Mouse (Mus musculus) retina, adult 2 months (tissue): ENCODE measurements around the gene Sucla2.

Experiments
- DNase-seq: peaks from one replicate; pipeline ENCODE4 v3.0.0-alpha.2; 2012; ENCODE audit warnings: low read depth, low spot score

The Sucla2 gene

DNA sequence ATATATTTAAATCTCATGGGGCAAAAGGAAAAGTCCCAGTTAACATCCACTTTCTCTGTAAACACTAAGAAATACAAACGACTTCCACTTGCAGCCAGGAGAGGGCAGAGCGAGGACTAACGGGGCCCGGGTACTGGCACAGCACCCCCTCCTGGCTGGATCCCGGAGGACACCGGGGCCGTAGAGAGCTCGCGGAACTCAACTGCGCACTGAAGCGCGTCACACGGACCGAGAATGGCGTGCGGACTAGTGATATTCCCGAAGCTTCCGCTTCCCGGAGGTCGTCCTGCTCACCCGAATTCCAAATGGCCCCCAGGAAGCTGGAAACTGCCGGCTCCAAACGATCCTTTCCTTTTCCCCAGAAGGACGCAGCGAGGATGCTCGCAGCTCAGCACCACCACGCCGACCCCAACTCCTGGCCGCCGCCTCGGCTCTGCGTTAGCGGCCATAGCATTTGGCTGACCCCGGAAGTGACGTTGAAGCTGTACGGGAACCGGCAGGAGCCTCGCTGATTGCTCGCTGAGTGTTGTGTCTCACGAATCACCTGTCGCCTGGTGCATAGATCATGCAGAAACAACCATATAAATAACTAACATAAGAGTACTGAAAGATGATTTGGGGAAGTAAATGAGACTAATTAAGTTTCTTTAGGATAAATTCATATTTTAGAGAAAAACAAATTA lies at the start of gene Sucla2:
Gene Sucla2 (plus strand): TSS at position 554 of the 683 bp plus-strand sequence.
- DNase-seq: peak; percentile 95

DNA sequence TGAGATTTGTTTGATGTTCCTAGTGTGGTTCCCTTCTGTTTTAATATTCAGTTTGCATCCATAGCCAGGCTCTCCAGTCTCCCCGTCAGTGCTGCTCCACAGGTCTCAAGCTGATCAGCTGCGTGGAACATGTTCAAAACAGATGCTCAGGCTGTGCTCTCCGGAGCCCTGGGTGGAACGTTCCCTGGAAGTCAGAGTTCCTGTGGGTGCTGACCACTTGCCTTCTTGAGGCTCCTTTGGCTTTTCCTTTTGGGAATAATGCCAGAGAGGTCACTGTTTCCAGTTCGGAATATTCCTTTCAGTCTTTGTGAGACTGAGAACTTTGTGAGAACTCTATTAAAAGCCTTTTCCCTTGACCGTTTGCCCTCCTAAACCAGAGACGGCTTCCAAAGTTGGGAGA lies 49.6 kb upstream of the Sucla2 start:
- no peak for DNase-seq

DNA sequence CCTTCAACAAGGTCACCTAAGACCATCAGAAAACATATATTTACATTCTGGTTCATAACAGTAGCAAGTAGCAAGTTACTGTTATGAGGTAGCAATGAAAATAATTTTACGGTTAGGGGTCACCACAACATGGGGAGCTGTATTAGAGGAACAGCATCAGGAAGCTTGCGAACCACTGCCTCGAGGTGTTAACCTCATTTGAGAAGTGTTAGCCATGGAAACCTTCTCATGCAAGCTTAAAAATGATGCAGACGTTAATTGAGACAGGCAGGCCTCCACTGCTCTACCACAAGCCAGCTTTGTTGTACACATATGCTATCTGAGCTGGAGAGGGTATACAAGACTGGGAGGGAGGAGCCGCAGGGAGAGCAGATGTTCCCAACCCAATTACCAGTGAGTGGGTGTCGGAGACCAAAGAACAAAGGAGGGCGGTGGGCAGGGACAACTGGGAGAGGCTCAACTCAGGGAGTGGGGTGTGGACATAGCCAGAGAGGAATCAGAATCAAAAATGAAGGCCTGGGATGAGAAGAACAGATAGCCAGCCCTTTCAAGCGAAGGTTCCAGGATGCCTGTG lies 48.7 kb upstream of the Sucla2 start:
- DNase-seq: no peak

DNA sequence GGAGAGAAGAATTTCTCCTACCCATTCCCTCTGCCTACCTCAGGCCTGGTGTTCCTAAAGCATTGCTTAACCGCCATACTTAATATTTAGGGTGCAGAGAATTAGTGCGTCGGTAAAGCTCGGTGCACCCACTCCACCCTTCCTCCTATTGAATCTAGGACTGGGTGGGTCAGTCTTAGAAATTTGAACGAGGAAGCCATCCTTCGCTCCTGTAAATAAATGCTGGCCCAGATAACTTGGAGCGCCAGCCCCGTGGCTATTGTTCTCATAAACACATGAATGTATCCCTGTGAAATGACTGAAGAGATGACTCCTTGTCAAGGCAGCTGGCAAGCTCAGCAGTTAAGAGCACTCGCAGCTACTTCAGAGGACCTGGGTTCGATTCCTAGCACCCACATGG lies 48.0 kb upstream of the Sucla2 start:
- DNase-seq: no peak

DNA sequence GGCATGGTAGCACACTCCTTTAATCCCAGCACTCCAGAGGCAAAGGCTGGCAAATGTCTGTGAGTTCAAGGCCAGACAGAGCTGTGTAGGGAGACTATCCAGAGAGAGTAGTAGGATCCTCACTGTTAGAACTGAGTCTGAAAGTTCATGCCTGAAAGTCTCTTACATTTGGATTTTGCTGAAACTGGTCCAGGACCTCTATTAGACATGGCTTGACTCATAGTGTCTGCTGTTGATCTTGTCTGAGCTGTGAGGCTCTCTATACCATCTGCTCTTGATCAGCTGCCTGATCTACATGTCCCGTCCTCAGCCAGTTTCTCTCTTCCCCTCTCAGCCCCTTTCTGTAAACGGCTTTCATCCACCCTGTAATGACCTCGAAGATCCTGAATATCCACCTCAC lies 46.8 kb upstream of the Sucla2 start:
- no peak for DNase-seq

DNA sequence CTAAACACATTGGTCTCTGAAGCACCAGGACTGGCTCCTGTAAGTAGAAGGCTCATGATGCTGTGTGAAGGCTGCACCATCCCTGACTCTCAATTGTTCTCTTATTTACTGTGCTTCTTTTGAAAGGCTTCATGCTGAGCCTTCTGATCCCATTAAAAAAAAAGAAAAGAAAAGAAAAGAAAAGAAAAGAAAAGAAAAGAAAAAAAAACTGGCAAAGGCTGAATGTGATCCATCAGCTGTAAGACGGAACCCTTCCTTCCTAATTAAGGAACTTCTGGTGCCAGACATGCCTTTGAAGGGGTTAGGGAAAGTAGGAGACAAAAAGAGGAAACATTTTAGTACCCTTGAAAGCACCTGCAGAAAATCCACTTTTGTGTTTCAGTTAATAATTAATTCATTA lies 45.3 kb upstream of the Sucla2 start:
- DNase-seq: no peak

DNA sequence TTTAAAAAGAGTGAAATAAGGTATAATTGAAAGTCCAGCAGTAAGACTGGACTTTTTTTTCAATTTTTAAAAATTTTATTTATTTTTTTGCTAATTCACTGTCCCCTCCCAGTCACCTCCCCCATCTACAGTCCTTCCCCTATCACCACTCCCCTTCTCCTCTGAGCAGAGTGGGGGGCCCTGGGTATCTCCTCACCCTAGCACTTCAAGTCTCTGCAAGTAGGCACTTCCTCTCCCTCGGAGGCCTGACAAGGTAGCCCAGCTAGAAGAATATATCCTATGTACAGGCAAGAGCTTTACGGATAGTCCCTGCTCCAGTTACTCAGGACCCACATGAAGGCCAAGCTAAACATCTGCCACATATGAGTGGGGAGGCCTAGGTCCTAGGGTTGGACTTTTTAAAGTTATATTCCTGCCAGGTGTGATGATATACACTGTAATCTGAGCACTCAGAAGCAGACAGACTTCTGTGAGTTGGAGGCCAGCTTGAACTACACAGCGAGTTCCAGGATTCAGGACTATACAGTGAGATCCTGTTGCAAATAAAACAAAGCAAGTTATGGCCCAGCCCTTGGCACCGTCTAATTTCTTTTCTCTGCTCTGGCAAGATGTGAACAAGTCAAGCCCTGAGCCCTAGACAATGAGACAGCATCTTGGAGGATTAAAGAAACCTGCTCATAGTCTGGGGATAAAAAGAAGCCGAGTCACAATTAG lies 41.4 kb upstream of the Sucla2 start:
- no peak for DNase-seq

DNA sequence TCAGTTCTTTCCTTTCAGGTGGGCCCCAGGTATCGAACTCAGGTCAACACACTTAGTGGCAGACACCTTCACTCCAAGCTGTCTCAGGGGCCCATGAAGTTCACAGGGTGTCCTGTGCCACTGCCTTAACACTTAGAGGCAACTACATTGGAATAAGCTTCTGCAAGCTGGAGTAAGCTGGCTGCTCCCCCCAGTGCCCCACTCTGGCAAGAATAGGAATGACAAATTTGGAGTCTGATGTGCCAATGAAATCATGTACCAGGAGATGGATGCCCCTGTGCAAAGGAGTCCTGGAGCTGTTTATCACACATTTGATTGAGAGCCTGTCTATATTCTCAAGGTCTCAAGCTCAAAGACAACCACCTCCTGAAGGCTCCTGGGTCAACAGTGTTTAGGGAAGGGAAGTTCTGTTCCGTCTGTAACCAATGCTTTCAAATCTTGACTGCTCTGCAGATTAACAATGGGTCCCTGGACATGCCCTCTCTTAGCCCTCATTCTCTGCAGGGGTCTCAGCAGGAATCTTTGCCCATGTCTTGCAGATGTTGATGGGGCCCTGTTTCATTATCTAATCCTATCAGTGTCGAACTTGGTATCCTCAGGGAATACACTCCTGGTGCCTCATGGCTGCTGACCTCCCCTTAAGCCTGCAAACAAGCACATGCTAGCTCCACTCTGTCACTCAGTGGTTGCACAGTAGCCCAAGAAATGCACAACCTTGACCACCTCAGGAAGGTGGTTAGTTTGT lies 40.6 kb upstream of the Sucla2 start:
- DNase-seq: no peak

DNA sequence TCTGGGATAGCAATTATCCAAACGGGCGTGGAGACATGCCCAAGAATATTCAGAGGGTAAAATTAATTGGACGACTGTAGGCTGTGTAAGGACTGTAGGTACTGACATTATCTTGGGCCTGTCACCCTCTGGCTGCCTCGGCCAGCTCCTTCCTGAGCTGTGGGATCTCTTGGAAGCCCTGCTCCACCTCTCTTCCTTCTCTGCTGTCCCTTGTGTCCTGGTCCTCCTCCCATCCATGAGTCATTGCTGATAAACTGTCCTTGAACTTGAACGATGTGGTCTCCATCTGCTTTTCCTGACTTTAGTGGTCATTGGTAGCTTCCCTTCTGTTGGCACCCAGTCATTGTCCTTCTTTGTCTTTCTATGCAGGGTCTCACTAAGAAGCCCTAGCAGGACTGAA lies 38.5 kb upstream of the Sucla2 start:
- DNase-seq: no peak

DNA sequence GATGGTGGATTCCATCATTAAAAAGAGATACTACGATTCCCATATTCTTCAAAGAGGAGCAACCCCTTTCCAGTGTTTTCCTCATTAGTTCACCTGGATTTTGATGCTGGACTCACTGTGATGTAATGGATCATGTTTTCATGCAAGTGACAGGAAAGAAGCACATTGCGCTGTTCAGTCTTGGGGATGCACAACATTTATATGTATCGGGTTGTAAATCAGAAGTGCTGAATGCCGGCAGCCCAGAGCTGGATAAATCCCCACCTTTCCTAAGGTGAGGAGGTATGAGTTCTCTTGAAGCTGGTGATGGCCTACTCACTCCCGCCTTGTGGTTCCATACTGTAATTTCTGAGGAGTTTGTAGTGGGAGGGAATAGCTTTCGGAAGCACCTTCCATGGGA lies 31.8 kb upstream of the Sucla2 start:
- DNase-seq: no peak

DNA sequence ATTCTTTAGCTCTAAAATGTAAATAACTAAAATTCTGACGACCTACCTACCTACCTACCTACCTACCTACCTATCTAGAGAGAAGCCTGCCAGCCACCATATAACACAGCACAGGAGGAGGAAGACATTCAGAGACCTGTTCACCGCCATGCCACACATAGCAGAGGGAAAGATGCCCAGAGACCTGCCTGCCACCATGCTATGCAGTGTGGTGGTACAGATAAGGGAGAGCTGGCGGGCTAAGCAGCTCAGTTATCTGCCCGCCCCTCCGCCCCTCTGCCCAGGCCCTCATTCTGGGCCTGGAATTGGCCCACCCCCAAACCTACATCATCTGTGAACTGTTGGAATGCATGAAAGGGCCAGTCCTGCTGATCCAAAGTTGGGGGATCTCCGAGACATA lies 31.0 kb upstream of the Sucla2 start:
- DNase-seq: no peak

DNA sequence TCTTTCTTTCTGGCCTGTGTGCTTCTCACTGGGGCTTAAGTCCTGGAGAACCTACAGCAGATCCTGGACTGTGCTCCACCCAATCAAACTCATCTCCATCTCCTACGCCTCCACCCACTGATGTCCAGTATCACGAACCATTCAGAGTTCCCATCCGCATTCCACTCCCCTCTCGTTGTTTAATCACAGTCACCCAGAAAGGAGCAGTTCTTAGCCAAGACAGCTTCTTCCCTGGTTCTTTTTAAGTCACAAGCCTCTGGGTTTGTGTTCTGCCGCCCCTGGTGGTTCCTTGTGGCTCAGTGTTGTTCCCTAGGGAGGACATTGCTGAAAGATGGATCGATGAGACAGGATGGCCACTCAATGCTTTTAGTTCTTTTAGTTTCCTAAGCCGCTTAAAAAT lies 29.4 kb upstream of the Sucla2 start:
- DNase-seq: no peak

DNA sequence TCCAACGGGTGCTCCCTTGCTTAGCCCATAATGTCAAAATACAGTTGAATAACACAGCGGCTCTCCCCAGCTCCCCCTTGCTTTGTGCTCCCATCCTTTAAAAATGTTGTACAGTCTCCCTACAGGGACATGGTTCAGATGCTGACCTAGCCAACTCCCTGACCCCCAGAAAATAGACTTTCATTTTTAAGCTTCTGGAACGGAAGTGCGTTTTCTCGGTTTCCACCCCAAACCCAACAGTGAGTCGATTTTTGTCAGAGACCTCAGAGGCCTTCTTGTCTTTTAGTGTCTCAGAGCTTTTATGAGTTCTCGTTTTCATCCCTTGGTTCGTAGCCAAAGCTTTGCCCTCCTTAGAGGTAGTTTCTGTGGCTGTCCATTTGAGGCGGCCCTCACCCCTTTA lies 23.8 kb upstream of the Sucla2 start:
- no peak for DNase-seq

DNA sequence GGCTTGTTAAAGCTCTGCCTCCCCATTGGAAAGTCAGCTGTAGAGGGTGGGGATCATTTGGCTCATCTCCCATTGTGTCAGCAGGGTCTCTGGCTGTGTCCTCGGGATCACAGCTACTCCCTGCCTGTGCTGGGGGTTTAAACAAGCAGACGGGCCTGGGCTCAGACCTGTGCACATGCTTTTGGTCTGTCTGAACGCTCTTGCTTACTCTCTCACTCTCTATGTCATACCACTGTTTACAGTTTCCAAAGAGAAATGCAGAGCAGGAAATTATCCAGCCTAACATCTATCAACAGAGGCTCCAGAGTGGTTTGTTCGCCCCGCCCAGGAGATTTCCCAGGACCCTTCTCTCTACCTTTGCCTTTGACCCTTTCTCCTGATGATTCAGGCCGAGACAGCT lies 23.4 kb upstream of the Sucla2 start:
- DNase-seq: no peak

DNA sequence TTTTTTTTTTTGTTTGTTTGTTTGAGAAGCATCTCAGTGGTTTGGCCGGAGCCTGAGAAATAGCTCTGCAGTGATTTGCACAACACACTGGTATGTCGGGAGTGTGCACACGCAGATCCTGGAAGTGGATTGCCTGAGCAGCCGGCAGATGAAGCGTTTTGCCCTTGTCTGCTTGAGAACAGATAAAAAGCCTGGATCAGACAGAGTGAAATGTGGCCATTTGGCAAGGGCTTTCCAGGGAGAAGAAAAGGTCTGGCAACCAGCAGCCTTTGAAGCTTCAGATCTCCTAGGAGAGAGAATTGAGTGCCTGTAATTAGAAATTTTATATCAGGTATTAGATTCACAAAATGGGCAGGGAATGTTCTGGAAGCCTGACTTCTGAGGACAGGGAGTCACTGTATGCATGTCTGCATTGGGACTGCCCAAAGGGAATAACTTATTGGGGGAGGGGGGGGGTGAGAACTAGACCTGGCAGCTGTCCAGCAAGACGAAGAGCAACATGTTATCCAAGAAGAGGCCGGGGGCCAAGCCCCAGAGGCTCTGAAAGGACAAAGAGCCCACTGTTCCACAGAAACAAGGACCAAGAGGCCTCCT lies 22.4 kb upstream of the Sucla2 start:
- no peak for DNase-seq

DNA sequence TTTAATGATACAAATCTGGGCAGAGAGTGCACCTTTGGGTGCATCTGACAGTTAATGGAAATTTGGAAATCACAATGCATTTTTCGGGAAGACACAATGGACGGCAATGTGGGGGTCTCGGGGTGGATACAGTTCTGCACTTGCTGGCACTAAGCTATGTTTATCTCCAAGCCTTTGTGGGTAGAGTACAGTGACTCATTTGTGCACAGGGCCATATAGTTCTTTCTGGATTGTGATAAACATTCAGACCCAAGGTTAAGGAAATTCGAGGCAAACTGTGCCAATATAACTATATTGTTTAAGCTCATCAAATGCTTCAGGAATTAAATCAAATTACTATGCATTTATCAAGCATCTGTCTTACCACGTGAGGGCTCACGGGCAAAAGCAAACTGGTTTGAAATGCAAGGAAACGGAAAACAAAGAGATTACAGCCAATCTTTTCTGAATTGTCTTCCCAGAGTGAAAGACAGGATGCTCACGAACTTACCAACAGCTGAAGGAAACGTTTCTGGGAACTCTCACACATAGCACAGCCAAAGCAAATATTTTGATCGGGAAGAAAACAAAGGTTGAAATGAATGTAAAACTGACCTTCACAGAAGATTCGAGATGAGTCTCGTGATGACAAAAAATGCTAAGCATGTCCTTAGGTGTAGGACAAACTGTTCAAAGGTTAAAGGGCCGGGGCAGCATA lies 21.7 kb upstream of the Sucla2 start:
- DNase-seq: no peak

DNA sequence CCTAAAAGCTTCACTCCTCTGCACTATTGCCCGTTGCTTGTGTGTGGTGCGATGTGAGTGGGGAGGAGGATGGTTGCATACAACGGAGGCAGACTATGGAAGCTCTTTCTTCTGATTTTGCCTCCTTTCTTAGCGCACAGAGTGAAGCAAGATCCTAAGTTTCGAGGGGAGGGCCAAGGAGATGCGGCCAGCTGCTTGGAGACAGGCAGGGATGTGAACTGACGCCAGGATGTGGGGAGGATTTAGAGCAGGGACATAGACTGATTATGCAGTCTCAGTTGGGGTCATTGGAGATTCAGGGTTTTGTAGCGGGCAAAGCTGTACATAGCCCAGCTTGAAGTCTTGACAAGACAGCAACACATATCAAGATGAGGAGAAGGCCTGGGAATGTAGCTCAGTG lies 18.8 kb upstream of the Sucla2 start:
- DNase-seq: no peak

DNA sequence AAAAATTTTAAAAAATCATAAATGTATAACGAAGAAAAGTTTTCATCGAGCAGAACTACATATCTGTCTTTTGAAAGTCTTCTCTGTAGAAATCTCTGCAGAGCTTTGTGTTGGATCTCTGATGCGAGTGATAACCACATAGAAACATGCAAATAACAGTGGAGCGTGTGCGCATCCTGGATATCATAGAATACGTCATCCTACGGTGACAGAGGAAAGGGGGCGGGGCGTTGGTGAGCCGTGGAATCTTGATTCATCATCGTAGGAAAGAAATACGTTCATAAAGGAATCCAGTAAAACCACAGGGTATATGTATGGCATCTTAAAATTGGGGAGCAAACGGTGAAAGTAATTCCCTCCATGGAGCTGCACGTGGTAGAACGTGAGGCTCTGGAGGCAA lies 17.9 kb upstream of the Sucla2 start:
- DNase-seq: no peak

DNA sequence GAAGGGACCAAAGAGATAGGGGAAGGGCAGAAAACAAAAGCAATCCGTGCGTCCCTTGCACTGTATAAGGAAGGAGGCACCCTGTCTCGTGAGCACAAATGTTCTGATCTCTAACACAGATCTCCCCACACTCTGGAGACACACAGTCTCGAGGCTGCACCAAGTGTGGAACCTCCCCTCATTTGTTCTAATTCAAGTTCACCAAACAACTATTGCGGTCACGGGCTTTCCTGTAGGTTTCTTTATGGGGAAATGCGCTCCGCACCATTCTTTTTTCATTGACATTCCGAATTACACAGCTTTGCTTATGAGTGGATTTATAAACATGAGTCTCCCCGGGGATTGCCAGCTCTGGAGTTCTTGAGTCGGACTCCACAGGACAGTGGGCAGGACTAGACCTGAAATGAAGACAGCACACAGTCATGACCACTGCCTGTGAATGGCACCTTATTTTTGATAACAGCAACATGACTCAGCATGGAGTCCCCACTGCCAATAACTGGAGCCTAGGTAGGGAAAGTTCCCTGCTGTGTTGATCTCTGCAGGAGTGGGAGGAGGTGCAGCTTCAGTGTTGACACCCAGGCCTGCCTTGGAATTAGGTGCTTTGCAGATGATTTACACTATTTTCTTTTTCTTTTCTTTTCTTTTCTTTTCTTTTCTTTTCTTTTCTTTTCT lies 17.3 kb upstream of the Sucla2 start:
- DNase-seq: no peak

DNA sequence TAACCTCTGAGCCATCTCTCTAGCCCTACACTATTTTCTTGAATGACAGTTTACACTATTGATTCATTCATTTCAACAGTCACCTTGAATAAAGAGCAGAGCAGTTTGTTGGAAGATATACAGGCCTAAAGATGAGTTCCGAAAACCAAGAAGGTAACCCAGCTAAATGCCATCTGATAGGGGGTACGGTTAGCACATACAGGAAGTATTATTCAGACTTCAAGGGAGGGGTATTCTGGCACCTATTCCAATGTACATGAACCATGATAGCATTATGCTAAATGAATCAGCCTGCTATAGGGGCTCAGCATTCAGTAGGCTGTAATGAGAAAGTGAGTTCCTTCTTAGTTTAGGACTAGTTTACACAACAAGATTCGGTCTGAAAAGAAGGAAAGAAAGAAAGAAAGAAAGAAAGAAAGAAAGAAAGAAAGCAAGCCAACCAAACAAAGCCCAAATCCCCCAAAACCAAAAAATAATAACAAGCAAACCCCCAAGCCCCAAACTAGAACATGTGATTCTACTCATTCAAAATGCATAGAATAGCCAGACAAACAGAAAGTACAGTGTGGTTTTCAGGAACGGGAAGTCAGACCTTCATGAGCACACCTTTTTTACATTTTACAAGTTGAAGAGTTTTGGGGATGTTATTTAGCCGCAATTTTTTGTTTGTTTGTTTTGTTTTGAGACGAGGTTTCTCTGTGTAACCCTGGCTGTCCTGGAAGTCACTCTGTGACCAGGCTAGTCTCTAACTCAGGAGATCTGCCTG lies 16.3 kb upstream of the Sucla2 start:
- no peak for DNase-seq
